Mouse (Mus musculus): ENCODE results near the gene Zfp217. TPM values are rescaled to one million over a fixed set of nuclear protein-coding genes. Genes with fewer than 3 reads are reported as not detected.

The Zfp217 gene
- total and polyA plus RNA-seq, 2 experiments from 2014 or later: 0.44 to 3.8 TPM

DNA sequence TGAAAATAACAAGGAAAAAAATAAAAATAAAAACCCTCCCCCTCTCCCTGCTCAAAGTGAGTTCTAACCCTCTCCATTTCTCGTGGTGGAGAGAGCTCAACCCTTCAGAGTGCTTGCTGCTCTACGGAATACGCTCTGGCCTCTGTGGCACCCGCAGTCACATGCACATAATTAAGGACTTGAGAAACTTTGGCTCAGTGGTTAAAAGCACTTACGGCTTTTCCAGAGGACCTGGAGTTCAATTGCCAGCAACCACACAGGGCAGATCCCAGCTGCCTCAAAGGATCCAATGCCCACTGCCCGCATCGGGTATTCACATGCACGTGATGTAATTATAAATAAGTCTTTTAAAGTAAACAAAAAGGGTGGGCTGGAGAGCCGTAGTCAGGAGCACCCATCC, 41.9 kb downstream of the Zfp217 start:
- H3K27ac ChIP-seq (ENCODE audit: low read depth, low read length): no peak overlapping the region
- no peak overlapping the region for H3K4me2 ChIP-seq (ENCODE audit: low read depth, low read length, poor library complexity, severe bottlenecking)
- TF ChIP-seq CTCF (IDR thresholded peaks at IDR 0.05): no peak
- no peak overlapping the region for H3K4me3 ChIP-seq (ENCODE audit: low read depth, low read length)
- ATAC-seq (ENCODE audit: low FRiP score): no peak
- no peaks in the 10 kb centered on the region for H3K27me3 ChIP-seq (ENCODE audit: insufficient read depth, low read length)
- H3K9ac ChIP-seq (replicated peaks; ENCODE audit: low read length, poor library complexity, severe bottlenecking): no peak overlapping the region
- H3K36me3 ChIP-seq (ENCODE audit: insufficient read depth, low read length): 0 out of 2 replicates have a peak, but pooled peaks cover 2% of the 10 kb centered on the region
- WGBS: 82% methylated on average over 9 of the region's 9 CpGs
- H3K9me3 ChIP-seq (ENCODE audit: low read length): no peaks in the 10 kb centered on the region
- no peak for DNase-seq (ENCODE audit: low spot score)
- no peaks in the 10 kb centered on the region for H3K4me1 ChIP-seq (ENCODE audit: insufficient read depth, low read length)

GRCm38 (mm10) chr2:170104396-170104795, 43.5 kb downstream of the Zfp217 start:
- H3K36me3 ChIP-seq (ENCODE audit: insufficient read depth, low read length): no peaks in the 10 kb centered on the region
- DNase-seq (ENCODE audit: low spot score) (no peak), ATAC-seq (ENCODE audit: low FRiP score) (no peak)
- no peak overlapping the region for H3K27ac ChIP-seq (ENCODE audit: low read depth, low read length)
- no peak overlapping the region for H3K4me3 ChIP-seq (ENCODE audit: low read depth, low read length)
- 92% methylated on average over 6 of the region's 6 CpGs for WGBS
- H3K9me3 ChIP-seq (ENCODE audit: low read length): no peaks in the 10 kb centered on the region
- no peaks in the 10 kb centered on the region for H3K4me1 ChIP-seq (ENCODE audit: insufficient read depth, low read length)
- no peaks in the 10 kb centered on the region for H3K27me3 ChIP-seq (ENCODE audit: insufficient read depth, low read length)
- TF ChIP-seq CTCF (IDR thresholded peaks at IDR 0.05): no peak
- H3K4me2 ChIP-seq (ENCODE audit: low read depth, low read length, poor library complexity, severe bottlenecking): no peak overlapping the region
- no peak overlapping the region for H3K9ac ChIP-seq (replicated peaks; ENCODE audit: low read length, poor library complexity, severe bottlenecking)

GRCm38 (mm10) chr2:170103852-170104251, 44.1 kb downstream of the Zfp217 start:
- 50% methylated on average over 9 of the region's 9 CpGs for WGBS
- Histone ChIP-seq H3K9ac (replicated peaks; ENCODE audit: low read length, poor library complexity, severe bottlenecking) (no peak overlapping the region), H3K36me3 (ENCODE audit: insufficient read depth, low read length) (no peaks in the 10 kb centered on the region), H3K4me2 (ENCODE audit: low read depth, low read length, poor library complexity, severe bottlenecking) (no peak overlapping the region), H3K27me3 (ENCODE audit: insufficient read depth, low read length) (no peaks in the 10 kb centered on the region), H3K9me3 (ENCODE audit: low read length) (no peaks in the 10 kb centered on the region), H3K4me3 (ENCODE audit: low read depth, low read length) (no peak overlapping the region), H3K27ac (ENCODE audit: low read depth, low read length) (no peak overlapping the region), H3K4me1 (ENCODE audit: insufficient read depth, low read length) (no peaks in the 10 kb centered on the region)
- ATAC-seq (ENCODE audit: low FRiP score) (no peak), DNase-seq (ENCODE audit: low spot score) (peak; percentile 76)
- TF ChIP-seq CTCF (IDR thresholded peaks at IDR 0.05): peak; percentile 89

DNA sequence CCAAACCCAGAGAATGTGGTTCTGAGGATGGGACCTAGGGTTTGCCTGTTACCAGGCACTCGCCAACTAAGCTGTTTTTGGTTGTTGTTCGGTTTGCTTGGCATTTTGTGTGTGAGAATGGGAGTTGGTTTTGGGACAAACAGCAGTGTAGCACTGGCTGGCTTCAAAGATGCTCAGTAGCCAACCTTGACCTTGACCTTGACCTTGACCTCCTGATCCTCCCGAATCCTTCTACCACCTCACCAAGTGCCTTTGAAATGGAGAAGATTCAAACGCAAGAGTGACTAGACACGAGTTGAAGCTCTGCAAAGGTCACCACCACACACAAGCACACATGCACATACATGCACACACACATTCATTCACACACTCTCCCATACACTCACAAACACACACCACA, 44.6 kb downstream of the Zfp217 start:
- no peak overlapping the region for H3K9ac ChIP-seq (replicated peaks; ENCODE audit: low read length, poor library complexity, severe bottlenecking)
- no peak for ATAC-seq (ENCODE audit: low FRiP score)
- DNase-seq (ENCODE audit: low spot score): no peak
- H3K27me3 ChIP-seq (ENCODE audit: insufficient read depth, low read length): no peaks in the 10 kb centered on the region
- no peak overlapping the region for H3K4me2 ChIP-seq (ENCODE audit: low read depth, low read length, poor library complexity, severe bottlenecking)
- H3K4me3 ChIP-seq (ENCODE audit: low read depth, low read length): no peak overlapping the region
- no peak overlapping the region for H3K27ac ChIP-seq (ENCODE audit: low read depth, low read length)
- WGBS: 79% methylated on average over 5 of the region's 5 CpGs
- H3K4me1 ChIP-seq (ENCODE audit: insufficient read depth, low read length): no peaks in the 10 kb centered on the region
- H3K36me3 ChIP-seq (ENCODE audit: insufficient read depth, low read length): no peaks in the 10 kb centered on the region
- no peaks in the 10 kb centered on the region for H3K9me3 ChIP-seq (ENCODE audit: low read length)
- TF ChIP-seq CTCF (IDR thresholded peaks at IDR 0.05): no peak

GRCm38 (mm10) chr2:170101932-170102331, 46.0 kb downstream of the Zfp217 start:
- H3K9ac ChIP-seq (replicated peaks; ENCODE audit: low read length, poor library complexity, severe bottlenecking): no peak overlapping the region
- no peak for ATAC-seq (ENCODE audit: low FRiP score)
- no peaks in the 10 kb centered on the region for H3K27me3 ChIP-seq (ENCODE audit: insufficient read depth, low read length)

GRCm38 (mm10) chr2:170101132-170101531, 46.8 kb downstream of the Zfp217 start:
- Histone ChIP-seq H3K27me3 (ENCODE audit: insufficient read depth, low read length) (no peaks in the 10 kb centered on the region), H3K36me3 (ENCODE audit: insufficient read depth, low read length) (no peaks in the 10 kb centered on the region), H3K27ac (ENCODE audit: low read depth, low read length) (no peak overlapping the region), H3K4me3 (ENCODE audit: low read depth, low read length) (no peak overlapping the region), H3K9me3 (ENCODE audit: low read length) (no peaks in the 10 kb centered on the region), H3K4me2 (ENCODE audit: low read depth, low read length, poor library complexity, severe bottlenecking) (no peak overlapping the region), H3K9ac (replicated peaks; ENCODE audit: low read length, poor library complexity, severe bottlenecking) (no peak overlapping the region), H3K4me1 (ENCODE audit: insufficient read depth, low read length) (no peaks in the 10 kb centered on the region)
- WGBS: 4% methylated on average over 12 of the region's 12 CpGs
- TF ChIP-seq CTCF (IDR thresholded peaks at IDR 0.05): peak; percentile 99
- ATAC-seq (ENCODE audit: low FRiP score): peak; percentile 32; the same call in 1 of the 2 replicates
- peak; percentile 85 for DNase-seq (ENCODE audit: low spot score)

More at GRCm38 (mm10) chr2:170101932-170102331, 46.0 kb downstream of the Zfp217 start:
- H3K4me1 ChIP-seq (ENCODE audit: insufficient read depth, low read length): no peaks in the 10 kb centered on the region
- DNase-seq (ENCODE audit: low spot score): no peak
- H3K4me2 ChIP-seq (ENCODE audit: low read depth, low read length, poor library complexity, severe bottlenecking): no peak overlapping the region
- H3K9me3 ChIP-seq (ENCODE audit: low read length): no peaks in the 10 kb centered on the region
- no peak overlapping the region for H3K27ac ChIP-seq (ENCODE audit: low read depth, low read length)
- 70% methylated on average over 7 of the region's 7 CpGs for WGBS
- H3K4me3 ChIP-seq (ENCODE audit: low read depth, low read length): no peak overlapping the region
- no peak for TF ChIP-seq CTCF (IDR thresholded peaks at IDR 0.05)
- no peaks in the 10 kb centered on the region for H3K36me3 ChIP-seq (ENCODE audit: insufficient read depth, low read length)
